Mouse (Mus musculus) intestine, embryonic 14.5 days (tissue): ENCODE measurements around the gene Ets1. TPM values are rescaled to one million over a fixed set of nuclear protein-coding genes. Genes with fewer than 3 reads are reported as not detected.

Experiments
- ATAC-seq: fragments of 200-750 bp; cut with Nextera tagmentation; replicated peaks from 2 replicates; pipeline ENCODE4 v1.8.0; 2017; ENCODE audit warnings: low read depth, moderate number of reproducible peaks, moderate TSS enrichment, moderate library complexity; ENCODE audit not compliant: low FRiP score, low TSS enrichment
- DNase-seq: peaks from one replicate; pipeline ENCODE4 v3.0.0-alpha.2; 2018; ENCODE audit warnings: low spot score
- H3K27ac ChIP-seq: fragments of 300-500 bp; sonication (generic); 2 replicates; pipeline ENCODE4 v1.5.1; 2014; ENCODE audit warnings: low read depth, mild to moderate bottlenecking, control low read depth
- H3K27me3 ChIP-seq: fragments of 300-500 bp; sonication (generic); replicated peaks from 2 replicates; pipeline ENCODE4 v1.6.1; 2014; ENCODE audit warnings: low read length, control low read depth; ENCODE audit not compliant: control insufficient read depth, insufficient read depth
- H3K36me3 ChIP-seq: fragments of 300-500 bp; sonication (generic); 2 replicates; pipeline ENCODE4 v1.6.1; 2014; ENCODE audit warnings: low read length, control low read depth; ENCODE audit not compliant: control insufficient read depth, insufficient read depth
- H3K4me1 ChIP-seq: fragments of 300-500 bp; sonication (generic); replicated peaks from 2 replicates; pipeline ENCODE4 v1.6.1; 2014; ENCODE audit warnings: low read length, control low read depth, mixed read lengths; ENCODE audit not compliant: control insufficient read depth, insufficient read depth
- H3K4me2 ChIP-seq: fragments of 300-500 bp; sonication (generic); 2 replicates; pipeline ENCODE4 v1.6.1; 2014; ENCODE audit warnings: low read length
- H3K4me3 ChIP-seq: fragments of 300-500 bp; sonication (generic); 2 replicates; pipeline ENCODE4 v1.5.1; 2014; ENCODE audit warnings: low read depth, low read length, control low read depth, mixed read lengths
- H3K9ac ChIP-seq: fragments of 300-500 bp; sonication (generic); 2 replicates; pipeline ENCODE4 v1.6.1; 2014; ENCODE audit warnings: mild to moderate bottlenecking, low read length
- H3K9me3 ChIP-seq: fragments of 300-500 bp; sonication (generic); 2 replicates; pipeline ENCODE4 v1.6.1; 2016; ENCODE audit warnings: low read length, control low read depth; ENCODE audit not compliant: control insufficient read depth
- WGBS: fragments of 180-500 bp; shearing (Covaris S2); extraction: QIAGEN DNeasy Blood & Tissue Kit; methylation state at CpG from one replicate; pipeline ENCODE4 v1.1.7; 2014; 5-methylcytosine and 5-hydroxymethylcytosine counted together
- polyA plus RNA-seq: library from polyadenylated mRNA; unstranded; fragments of >200 nt; fragmentation: Nextera tagmentation; extraction: Ambion mirVana; gene quantifications from 2 replicates; pipeline ENCODE4 v1.2.1, GENCODE M21; 2014

The Ets1 gene
- polyA plus RNA-seq, 1 experiment from 2014 or later: 46.3 TPM

DNA sequence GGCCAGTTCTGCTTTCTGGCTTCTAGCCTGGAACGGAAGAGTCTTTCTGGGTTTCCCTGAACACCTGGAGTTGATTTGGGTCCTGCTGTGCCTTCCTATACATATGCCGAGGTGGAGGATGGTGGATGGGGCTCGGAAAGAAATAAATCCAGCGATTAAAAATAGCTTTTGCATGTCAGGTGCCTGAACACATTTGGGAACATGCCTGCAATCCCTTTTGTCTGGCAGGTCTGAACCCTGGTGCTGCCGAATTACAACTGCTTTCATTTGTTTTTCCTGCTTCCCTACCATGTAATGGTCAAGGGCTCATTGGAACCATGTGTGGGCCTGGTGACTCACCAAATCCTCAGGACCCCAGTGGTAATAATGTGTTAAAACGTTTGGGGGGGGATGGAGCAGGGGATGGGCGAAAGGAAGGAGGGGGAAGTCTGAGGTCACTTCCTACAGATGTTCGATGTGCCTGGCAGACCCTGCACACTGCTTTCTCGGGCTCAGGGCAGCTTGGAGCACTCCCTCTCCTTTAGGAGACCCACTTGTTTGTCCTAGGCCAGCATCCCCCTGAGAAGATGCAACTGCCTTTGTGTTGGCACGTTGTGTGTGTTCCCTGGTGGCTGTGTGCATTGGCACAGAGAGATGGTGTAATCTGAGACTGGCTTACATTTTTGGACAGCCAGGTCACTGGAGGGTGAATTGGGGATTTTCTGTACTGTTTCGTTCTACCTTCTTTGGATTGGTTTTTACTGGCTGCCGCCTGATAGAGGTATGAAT, 84.4 kb downstream of the Ets1 start:
- H3K9ac ChIP-seq: no peak overlapping the region
- H3K9me3 ChIP-seq: no peaks in the 10 kb centered on the region
- H3K27ac ChIP-seq: no peak overlapping the region
- H3K27me3 ChIP-seq: no peaks in the 10 kb centered on the region
- H3K4me2 ChIP-seq: no peak overlapping the region
- WGBS: 32% methylated on average over 12 of the region's 12 CpGs
- ATAC-seq (no peak), DNase-seq (no peak)
- 0 out of 2 replicates have a peak, but pooled peaks cover 4% of the 10 kb centered on the region for H3K36me3 ChIP-seq
- no peak overlapping the region for H3K4me3 ChIP-seq
- H3K4me1 ChIP-seq: peaks cover 44% of the 10 kb centered on the region

DNA sequence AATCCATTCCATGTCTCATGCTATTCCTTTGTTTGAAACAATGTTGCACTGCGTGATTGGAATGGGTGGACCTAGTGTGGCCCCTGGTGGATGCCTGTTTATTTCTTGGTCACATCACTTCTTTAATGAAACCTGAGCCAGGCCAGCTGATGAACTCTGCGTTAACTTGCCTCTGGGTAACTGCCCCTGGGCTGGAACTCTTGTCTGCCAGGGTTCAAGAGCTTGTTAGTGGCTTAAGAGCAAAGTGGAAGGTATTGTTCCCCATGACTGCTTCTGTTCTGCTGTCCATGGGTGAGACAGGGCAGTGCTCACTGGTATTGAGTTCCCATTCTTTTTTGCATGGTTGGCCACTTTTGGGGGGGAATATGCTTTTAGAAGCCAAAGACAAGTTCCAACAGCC, 85.1 kb downstream of the Ets1 start:
- DNase-seq: no peak
- no peak overlapping the region for H3K9ac ChIP-seq

DNA sequence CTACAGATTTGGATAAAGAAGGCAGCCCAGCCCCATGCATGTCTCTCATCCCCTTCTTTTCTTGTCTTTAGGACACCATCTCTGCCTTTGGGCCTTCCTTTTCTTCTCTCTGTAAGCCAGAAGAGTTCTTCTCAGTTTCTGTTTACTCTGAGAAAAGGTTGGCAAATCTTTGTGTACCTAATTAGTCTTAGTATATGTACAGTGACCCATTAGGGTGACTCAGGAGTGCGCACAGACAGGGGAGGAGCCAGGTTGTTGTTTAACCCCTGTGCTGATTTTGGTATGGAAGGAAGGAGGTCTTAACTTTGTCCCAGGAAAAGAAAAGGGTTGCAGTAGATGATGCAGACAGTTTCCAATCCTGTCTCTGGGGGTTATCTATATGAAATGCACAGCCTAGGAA, 86.2 kb downstream of the Ets1 start:
- Histone ChIP-seq H3K36me3 (peaks cover 4% of the 10 kb centered on the region; the same call in 1 of the 2 replicates), H3K27ac (no peak overlapping the region), H3K27me3 (no peaks in the 10 kb centered on the region), H3K4me1 (peaks cover 27% of the 10 kb centered on the region), H3K9ac (no peak overlapping the region), H3K9me3 (no peaks in the 10 kb centered on the region), H3K4me3 (no peak overlapping the region), H3K4me2 (no peak overlapping the region)
- DNase-seq (no peak), ATAC-seq (no peak)
- 77% methylated on average over 1 of the region's 1 CpGs for WGBS

More for the DNA sequence above, 85.1 kb downstream of the Ets1 start:
- H3K36me3 ChIP-seq: 0 out of 2 replicates have a peak, but pooled peaks cover 4% of the 10 kb centered on the region
- no peaks in the 10 kb centered on the region for H3K27me3 ChIP-seq
- no peak overlapping the region for H3K4me3 ChIP-seq
- peaks cover 38% of the 10 kb centered on the region for H3K4me1 ChIP-seq
- ATAC-seq: no peak
- no peak overlapping the region for H3K27ac ChIP-seq
- H3K9me3 ChIP-seq: no peaks in the 10 kb centered on the region
- H3K4me2 ChIP-seq: no peak overlapping the region
- WGBS: 51% methylated on average over 2 of the region's 2 CpGs

DNA sequence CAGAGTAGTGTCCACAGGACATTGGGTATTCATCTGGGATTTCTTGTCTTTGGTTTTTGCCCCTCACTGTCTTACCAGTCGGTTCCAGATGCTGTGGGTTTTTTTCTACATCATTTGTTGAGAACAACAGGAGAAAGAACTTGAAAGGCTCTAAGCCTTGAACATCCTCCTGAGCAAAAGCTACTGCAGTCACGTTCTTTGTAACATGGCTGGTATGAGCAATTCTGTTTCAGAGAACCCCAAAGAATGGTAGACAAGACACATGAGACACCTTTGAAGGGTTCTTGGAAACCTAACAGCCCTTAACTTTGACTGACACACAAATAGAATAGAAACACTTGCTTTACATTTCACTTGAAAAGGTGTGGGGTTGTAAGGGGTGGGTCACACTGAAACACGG, 86.9 kb downstream of the Ets1 start:
- no peak overlapping the region for H3K4me3 ChIP-seq
- no peak for ATAC-seq
- 91% methylated on average over 3 of the region's 3 CpGs for WGBS

DNA sequence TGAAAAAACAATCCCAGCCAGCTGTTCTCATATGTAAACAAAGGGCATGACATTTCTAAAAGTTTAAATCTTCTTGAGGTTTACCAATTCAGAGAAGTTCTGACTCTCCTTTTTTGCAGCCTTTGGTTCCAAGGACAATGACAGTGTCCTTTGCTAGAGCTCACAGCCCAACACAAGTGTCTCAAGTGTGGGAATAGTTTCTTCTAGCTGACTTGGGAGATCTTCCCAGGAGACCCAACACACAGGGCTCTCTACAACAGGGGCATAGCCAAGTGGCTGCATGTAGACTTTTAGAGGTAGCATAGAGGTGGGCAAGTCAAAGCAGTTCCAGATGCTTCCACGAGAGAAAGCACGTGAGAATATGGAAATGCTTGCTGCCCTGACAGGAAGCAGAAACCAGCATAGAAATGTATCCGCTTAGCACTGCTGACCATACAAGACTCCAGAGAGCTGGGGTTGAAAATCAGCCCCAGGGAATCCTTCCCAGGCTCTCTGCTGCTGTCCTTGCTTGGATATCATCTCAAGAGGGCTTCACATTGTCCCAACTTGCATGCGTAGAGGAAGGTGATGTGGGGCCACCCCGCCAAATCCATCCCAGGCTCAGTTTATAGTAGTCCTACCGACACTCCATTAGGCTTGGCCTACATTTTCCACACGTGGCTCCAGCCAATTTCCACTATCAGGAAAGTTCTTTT, 88.3 kb downstream of the Ets1 start:
- DNase-seq: no peak
- peaks cover 15% of the 10 kb centered on the region for H3K36me3 ChIP-seq
- H3K4me2 ChIP-seq: no peak overlapping the region
- no peak overlapping the region for H3K27ac ChIP-seq
- no peak overlapping the region for H3K9ac ChIP-seq
- H3K4me1 ChIP-seq: peaks cover 15% of the 10 kb centered on the region
- H3K4me3 ChIP-seq: no peak overlapping the region
- no peaks in the 10 kb centered on the region for H3K9me3 ChIP-seq
- WGBS: 83% methylated on average over 7 of the region's 7 CpGs
- H3K27me3 ChIP-seq: no peaks in the 10 kb centered on the region
- no peak for ATAC-seq

More for the DNA sequence above, 86.9 kb downstream of the Ets1 start:
- no peak for DNase-seq
- Histone ChIP-seq H3K9me3 (no peaks in the 10 kb centered on the region), H3K9ac (no peak overlapping the region), H3K4me2 (no peak overlapping the region), H3K27me3 (no peaks in the 10 kb centered on the region), H3K27ac (no peak overlapping the region), H3K4me1 (peaks cover 21% of the 10 kb centered on the region), H3K36me3 (peaks cover 4% of the 10 kb centered on the region; the same call in 1 of the 2 replicates)

DNA sequence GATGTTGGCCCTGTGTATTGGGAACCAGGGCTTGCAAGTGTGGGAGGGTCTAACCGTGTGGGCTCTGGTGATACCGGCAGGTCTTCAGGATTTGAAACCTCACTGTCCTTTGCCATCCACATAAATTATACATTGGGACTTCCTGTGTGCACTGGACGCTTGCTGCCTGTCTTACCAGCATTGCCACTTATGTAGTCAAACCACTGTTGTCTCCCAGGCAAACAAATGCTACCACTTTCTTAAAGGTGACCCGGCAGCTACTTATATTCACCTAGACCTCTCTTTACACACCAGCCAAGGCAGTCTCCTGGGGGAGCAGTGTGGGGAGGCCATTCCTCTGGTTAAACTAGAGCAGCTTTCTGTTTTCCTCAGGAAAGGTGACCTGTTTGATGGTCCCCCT, 89.9 kb downstream of the Ets1 start:
- WGBS: 74% methylated on average over 4 of the region's 4 CpGs
- no peak for DNase-seq
- ATAC-seq: no peak
- H3K9ac ChIP-seq: no peak overlapping the region
- no peak overlapping the region for H3K4me3 ChIP-seq
- H3K27ac ChIP-seq: no peak overlapping the region
- H3K4me1 ChIP-seq: peaks cover 3% of the 10 kb centered on the region
- H3K27me3 ChIP-seq: no peaks in the 10 kb centered on the region
- no peaks in the 10 kb centered on the region for H3K9me3 ChIP-seq
- peaks cover 30% of the 10 kb centered on the region for H3K36me3 ChIP-seq
- no peak overlapping the region for H3K4me2 ChIP-seq

DNA sequence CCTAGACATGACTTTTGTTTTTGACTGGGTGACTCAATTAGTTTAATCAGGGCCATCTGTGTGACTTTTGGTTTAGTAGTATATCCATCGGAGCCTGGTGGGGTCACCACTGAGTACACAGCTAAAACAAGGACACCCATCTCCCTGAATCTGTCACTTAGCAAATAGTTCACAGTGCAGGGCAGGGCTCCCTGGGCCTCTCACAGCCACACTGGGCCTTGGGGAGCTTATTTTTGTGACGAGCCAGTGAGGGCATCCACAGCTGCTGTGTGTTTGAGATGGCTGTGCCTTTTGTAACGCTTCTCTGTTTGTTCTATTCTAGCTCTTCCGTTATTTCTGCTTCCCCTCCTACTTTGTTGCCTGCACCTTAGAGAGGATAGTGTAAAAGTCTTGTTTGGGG, 90.6 kb downstream of the Ets1 start:
- 81% methylated on average over 4 of the region's 4 CpGs for WGBS
- H3K9me3 ChIP-seq: no peaks in the 10 kb centered on the region
- H3K4me3 ChIP-seq: no peak overlapping the region
- H3K36me3 ChIP-seq: peaks cover 37% of the 10 kb centered on the region
- no peak overlapping the region for H3K9ac ChIP-seq
- no peaks in the 10 kb centered on the region for H3K4me1 ChIP-seq
- H3K4me2 ChIP-seq: no peak overlapping the region
- ATAC-seq (no peak), DNase-seq (no peak)
- H3K27ac ChIP-seq: no peak overlapping the region
- no peaks in the 10 kb centered on the region for H3K27me3 ChIP-seq

DNA sequence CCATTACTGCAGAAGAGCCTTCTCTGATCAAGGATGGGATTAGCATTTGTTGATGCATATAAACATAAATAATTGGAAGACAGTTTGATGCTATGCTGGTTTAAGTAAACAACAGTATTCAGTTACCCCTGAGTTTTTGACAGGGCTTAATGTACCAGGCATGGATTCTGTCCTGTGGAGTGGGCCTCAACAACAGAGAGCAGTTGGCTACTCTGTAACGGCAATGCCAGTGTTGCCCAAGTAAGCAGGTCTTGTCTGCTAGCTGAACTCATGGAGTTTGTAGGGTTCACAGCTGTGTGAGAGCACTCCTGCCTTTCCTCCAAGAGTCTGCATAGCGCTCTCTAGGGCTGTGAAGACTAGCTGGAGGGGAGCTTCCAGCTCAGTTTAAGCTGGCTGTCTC, 91.0 kb downstream of the Ets1 start:
- WGBS: 88% methylated on average over 2 of the region's 2 CpGs

More for the DNA sequence above, 91.0 kb downstream of the Ets1 start:
- no peak overlapping the region for H3K27ac ChIP-seq
- H3K4me1 ChIP-seq: no peaks in the 10 kb centered on the region
- no peak overlapping the region for H3K9ac ChIP-seq
- DNase-seq: no peak
- H3K4me3 ChIP-seq: no peak overlapping the region
- H3K4me2 ChIP-seq: no peak overlapping the region
- ATAC-seq: no peak
- no peaks in the 10 kb centered on the region for H3K9me3 ChIP-seq
- H3K36me3 ChIP-seq: peaks cover 38% of the 10 kb centered on the region
- no peaks in the 10 kb centered on the region for H3K27me3 ChIP-seq
